8 mouse cellular contexts compared by ENCODE assay signal in genomic region chr6:136721925-136722324, GRCm38 (mm10). TPM values are rescaled to one million over a fixed set of nuclear protein-coding genes. Genes with fewer than 3 reads are reported as not detected.
DNase-seq lines count a peak whose midpoint lies in the region; ATAC-seq lines count a peak whose summit lies in the region.

No protein-coding gene starts in this region.

- H3K9me3 ChIP-seq in forebrain, embryonic 10.5 days = no peaks in the 10 kb centered on the region
- no peaks in the 10 kb centered on the region for H3K9me3 ChIP-seq in forebrain, embryonic 15.5 days

- ATAC-seq in forebrain, embryonic 15.5 days (replicated peaks) = no peak

- H3K4me2 ChIP-seq in forebrain, embryonic 15.5 days (replicated peaks) = no peak overlapping the region

- peak; percentile 34 for DNase-seq in forebrain, embryonic 10.5 days (ENCODE audit: extremely low spot score, low spot score)
- peak; percentile 65 for DNase-seq in urinary bladder, postnatal 14 days (ENCODE audit: low spot score)
- no peak for DNase-seq in urinary bladder, postnatal 4 days (ENCODE audit: low spot score in 2 of 2)
- peak; percentile 63 for DNase-seq in embryo, embryonic 11 days
- DNase-seq in kidney, postnatal 10 days = peak; percentile 81
- peak; percentile 72 for DNase-seq in lung, postnatal 10 days
- peak; percentile 36 for DNase-seq in spleen, adult 12 weeks (ENCODE audit: low spot score)

- H3K4me3 ChIP-seq in forebrain, embryonic 10.5 days = no peak overlapping the region
- no peak overlapping the region for H3K4me3 ChIP-seq in forebrain, embryonic 15.5 days

- H3K36me3 ChIP-seq in forebrain, embryonic 10.5 days (replicated peaks) = no peaks in the 10 kb centered on the region
- H3K36me3 ChIP-seq in forebrain, embryonic 15.5 days = no peaks in the 10 kb centered on the region

- no peak overlapping the region for H3K9ac ChIP-seq in forebrain, embryonic 15.5 days (replicated peaks)

- no peak overlapping the region for H3K27ac ChIP-seq in forebrain, embryonic 10.5 days
- no peak overlapping the region for H3K27ac ChIP-seq in forebrain, embryonic 15.5 days (replicated peaks)

- no peaks in the 10 kb centered on the region for H3K27me3 ChIP-seq in forebrain, embryonic 10.5 days (ENCODE audit: poor library complexity, severe bottlenecking)
- no peaks in the 10 kb centered on the region for H3K27me3 ChIP-seq in forebrain, embryonic 15.5 days

- 62% methylated on average over 6 of the region's 6 CpGs for WGBS in forebrain, embryonic 10.5 days
- WGBS in forebrain, embryonic 15.5 days = 56% methylated on average over 6 of the region's 6 CpGs

- 0 out of 2 replicates have a peak, but pooled peaks cover 4% of the 10 kb centered on the region for H3K4me1 ChIP-seq in forebrain, embryonic 10.5 days
- H3K4me1 ChIP-seq in forebrain, embryonic 15.5 days = no peaks in the 10 kb centered on the region

RNA-seq across cellular contexts. Expression of gene Gucy2c, which starts 59.6 kb away (rescaled TPM):
- not detected in 2 replicates for polyA plus RNA-seq in forebrain, embryonic 10.5 days (2016; fragmentation: Nextera tagmentation; extraction: Ambion mirVana)
- polyA plus RNA-seq in forebrain, embryonic 15.5 days (2015; fragmentation: Nextera tagmentation; extraction: Ambion mirVana) = 0.05 TPM in 2 replicates

Comparison
In these comparisons a context has a peak if more than half of its experiments do, and no peak if none do; other contexts are left out.
1. DNase-seq: peak in forebrain, embryonic 10.5 days (single experiment), urinary bladder, postnatal 14 days (single experiment), embryo, embryonic 11 days (single experiment), kidney, postnatal 10 days (single experiment), lung, postnatal 10 days (single experiment) and spleen, adult 12 weeks (single experiment); none in urinary bladder, postnatal 4 days (0 of 2).